In the genomic region with DNA sequence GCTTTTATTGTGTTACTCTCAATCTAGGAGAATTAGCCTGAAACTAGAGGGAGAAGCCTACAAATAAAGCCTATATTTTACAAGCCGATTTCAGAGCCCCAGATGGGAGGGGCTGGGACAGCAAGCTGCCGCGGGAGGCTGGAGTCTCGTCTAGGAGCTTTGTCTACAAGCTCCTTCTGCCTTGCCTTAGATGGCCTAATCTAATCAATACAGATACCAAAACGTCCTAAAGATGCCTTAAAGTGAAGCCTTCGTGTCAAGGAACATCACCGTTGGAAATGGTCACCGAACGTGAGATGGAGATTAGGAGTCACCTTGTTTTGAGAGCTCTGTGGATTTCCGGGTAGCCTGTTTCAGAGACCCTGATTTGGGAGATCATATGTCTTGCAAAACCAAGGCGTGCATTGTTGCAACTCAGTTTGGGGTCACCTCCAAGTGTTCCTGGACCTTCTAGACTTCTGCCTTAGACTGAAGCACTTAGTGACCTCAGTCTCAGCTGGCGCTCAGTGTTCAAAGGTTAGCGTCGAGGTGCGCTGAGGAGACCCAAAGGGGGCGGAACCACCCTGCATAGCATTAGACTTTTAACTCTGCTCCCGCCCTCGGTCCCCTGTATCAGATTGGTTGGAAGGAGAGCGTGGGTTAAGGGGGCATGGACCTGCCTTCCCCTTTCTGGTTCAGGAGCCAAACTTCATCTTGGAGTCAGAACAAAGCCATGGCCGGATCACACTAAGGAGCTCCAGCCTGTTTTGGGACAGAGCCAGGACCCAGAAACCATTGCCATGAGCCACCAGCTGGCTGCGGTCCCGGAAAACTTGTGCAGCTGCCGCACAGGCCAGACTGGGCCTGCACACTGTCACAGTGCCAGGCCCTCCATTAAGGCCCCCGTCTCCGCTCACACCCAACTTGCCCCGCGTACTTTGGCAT, we compare ENCODE assay signal across 8 mouse cellular contexts.
A peak's percentile ranks its signal among the peaks of the same experiment; 100 is the strongest.
DNase-seq lines count a peak whose midpoint lies in the region; ATAC-seq and TF ChIP-seq lines count a peak whose summit lies in the region.

No protein-coding gene starts in this region.

- DNase-seq in adipocyte (ENCODE audit: low spot score): peak; percentile 96
- peak; percentile 80 to 87 for DNase-seq in gastrocnemius, adult 8-10 months (ENCODE audit: low spot score in 2 of 2)
- DNase-seq in left cerebral cortex, adult 2 months (ENCODE audit: extremely low spot score in 1 of 2, low spot score in 2 of 2): peak; percentile 80 to 86
- peak; percentile 95 to 97 for DNase-seq in lung, postnatal 4 days
- peak; percentile 86 for DNase-seq in right cerebral cortex, adult 18-20 months
- DNase-seq in T-cell, adult 2 months (ENCODE audit: low spot score): no peak

- no peaks in the 10 kb centered on the region for H3K9me3 ChIP-seq in hindbrain, embryonic 16.5 days (ENCODE audit: control insufficient read depth, low read length)

- peak overlapping the region; percentile 25; the same call in 1 of the 2 replicates for H3K9ac ChIP-seq in hindbrain, embryonic 16.5 days (ENCODE audit: low read depth, low read length)

- ATAC-seq in common myeloid progenitor, adult 5-6 weeks (replicated peaks; ENCODE audit: low read depth, poor library complexity, severe bottlenecking): peak; percentile 69
- ATAC-seq in hindbrain, embryonic 16.5 days: peak; percentile 93

- H3K27me3 ChIP-seq in hindbrain, embryonic 16.5 days (replicated peaks; ENCODE audit: control insufficient read depth, insufficient read depth, low read length): no peaks in the 10 kb centered on the region

- H3K4me3 ChIP-seq in hindbrain, embryonic 16.5 days (ENCODE audit: low read length): peak overlapping the region; percentile 13
- H3K4me3 ChIP-seq in left cerebral cortex, adult 2 months: peak overlapping the region; percentile 39

- TF ChIP-seq CTCF in left cerebral cortex, adult 2 months (IDR thresholded peaks at IDR 0.05): no peak

- peak overlapping the region; percentile 49 for H3K4me2 ChIP-seq in hindbrain, embryonic 16.5 days (ENCODE audit: low read length)

- WGBS in hindbrain, embryonic 16.5 days: 9% methylated on average over 27 of the region's 27 CpGs

- H3K27ac ChIP-seq in hindbrain, embryonic 16.5 days (ENCODE audit: low read depth, low read length): peak overlapping the region; percentile 85
- H3K27ac ChIP-seq in left cerebral cortex, adult 2 months: peak overlapping the region; percentile 76

- H3K4me1 ChIP-seq in hindbrain, embryonic 16.5 days (ENCODE audit: control insufficient read depth, insufficient read depth, low read depth, low read length): peaks cover 19% of the 10 kb centered on the region

- intact Hi-C loops in left cerebral cortex, adult 2 months (cut with DNase I): loop anchor here (5.0 kb wide), 3 partner anchors 81 to 266 kb away; a partner anchor contains a TSS

- no peaks in the 10 kb centered on the region for H3K36me3 ChIP-seq in hindbrain, embryonic 16.5 days (ENCODE audit: control insufficient read depth, insufficient read depth, low read length)
